Mouse (Mus musculus) adrenal gland, postnatal 10 days (tissue): Measurements from ENCODE around the gene Cfap61. TPM values are rescaled to one million over a fixed set of nuclear protein-coding genes. Genes with fewer than 3 reads are reported as not detected.
A peak's percentile ranks its signal among the peaks of the same experiment; 100 is the strongest.
"Not testable (repeated sequence)": the region's sequence is repeated elsewhere in the genome, so short reads cannot be mapped to it uniquely, and the experiment has no call there.

ENCODE experiments used
- DNase-seq: peaks from one replicate; pipeline ENCODE4 v3.0.0; 2021; ENCODE audit warnings: mixed read lengths
- long read RNA-seq, 2 experiments: library from polyadenylated mRNA; stranded (forward); transcript quantifications; one replicate each; pipeline ENCODE4 v2.0.0; 2021
- total RNA-seq, 2 experiments: library from RNA; stranded (reverse); gene quantifications; 2 replicates each; pipeline ENCODE4 v1.2.3; 2021

Cfap61 gene
- 10 to 100 TPM; 12.1 to 20.4 TPM for total RNA-seq
- long read RNA-seq, experiment 1, partial matches to known transcripts = 2 of 3 reads
- long read RNA-seq, experiment 1, other reads (novel, unspliced or antisense) = 0 of 3 reads
- long read RNA-seq, experiment 2, partial matches to known transcripts = 4 of 5 reads
- long read RNA-seq, experiment 2, other reads (novel, unspliced or antisense) = 1 of 5 reads

DNA sequence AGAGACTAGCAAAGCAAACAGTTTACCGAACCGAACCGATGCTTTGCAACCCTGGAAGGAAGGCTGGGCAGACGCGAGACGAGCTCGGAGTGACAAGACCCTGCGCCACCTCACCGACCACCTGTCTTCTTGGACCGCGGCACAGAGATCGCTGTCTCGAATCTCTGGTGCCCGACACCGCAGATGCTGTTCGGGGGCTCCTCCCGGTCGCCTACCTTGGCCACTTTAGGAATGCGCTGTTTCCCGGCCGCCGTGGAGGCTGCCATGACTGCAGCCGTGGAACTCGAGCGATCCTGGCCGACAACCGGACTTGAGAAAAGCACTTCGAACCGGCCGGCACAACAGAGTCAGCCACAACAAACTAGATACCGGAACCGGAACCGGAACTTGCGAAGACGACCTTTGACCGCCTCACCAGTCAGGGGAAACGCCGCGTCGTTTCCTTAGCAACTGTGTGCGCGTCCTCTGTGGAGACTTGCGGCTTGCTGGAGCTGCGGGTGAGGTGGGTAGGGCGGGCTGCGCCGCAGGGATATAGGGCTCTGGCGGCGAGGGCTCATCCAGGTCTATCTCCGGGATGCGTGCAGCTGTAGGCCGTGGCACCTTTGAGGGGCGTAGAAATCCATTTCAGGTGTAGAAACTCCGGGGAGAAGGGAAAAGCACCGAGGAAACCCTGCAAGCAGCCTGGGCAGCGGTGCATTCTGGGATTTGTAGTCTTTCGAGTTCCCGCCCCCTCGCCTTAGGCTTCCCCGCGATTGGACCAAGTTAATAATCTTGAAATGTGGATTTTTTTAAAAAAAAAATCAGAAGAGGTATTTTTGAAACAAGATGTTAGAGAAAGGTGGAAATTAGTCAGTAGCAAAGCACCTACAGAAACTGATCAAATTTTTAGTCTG lies at the start of gene Cfap61, which contains the start of gene Crnkl1:
Cfap61 (plus strand) TSS at position 446 of the 893 bp plus-strand sequence.
Crnkl1 (minus strand) TSS at position 676 of the 893 bp plus-strand sequence.
- peak; percentile 95 for DNase-seq

DNA sequence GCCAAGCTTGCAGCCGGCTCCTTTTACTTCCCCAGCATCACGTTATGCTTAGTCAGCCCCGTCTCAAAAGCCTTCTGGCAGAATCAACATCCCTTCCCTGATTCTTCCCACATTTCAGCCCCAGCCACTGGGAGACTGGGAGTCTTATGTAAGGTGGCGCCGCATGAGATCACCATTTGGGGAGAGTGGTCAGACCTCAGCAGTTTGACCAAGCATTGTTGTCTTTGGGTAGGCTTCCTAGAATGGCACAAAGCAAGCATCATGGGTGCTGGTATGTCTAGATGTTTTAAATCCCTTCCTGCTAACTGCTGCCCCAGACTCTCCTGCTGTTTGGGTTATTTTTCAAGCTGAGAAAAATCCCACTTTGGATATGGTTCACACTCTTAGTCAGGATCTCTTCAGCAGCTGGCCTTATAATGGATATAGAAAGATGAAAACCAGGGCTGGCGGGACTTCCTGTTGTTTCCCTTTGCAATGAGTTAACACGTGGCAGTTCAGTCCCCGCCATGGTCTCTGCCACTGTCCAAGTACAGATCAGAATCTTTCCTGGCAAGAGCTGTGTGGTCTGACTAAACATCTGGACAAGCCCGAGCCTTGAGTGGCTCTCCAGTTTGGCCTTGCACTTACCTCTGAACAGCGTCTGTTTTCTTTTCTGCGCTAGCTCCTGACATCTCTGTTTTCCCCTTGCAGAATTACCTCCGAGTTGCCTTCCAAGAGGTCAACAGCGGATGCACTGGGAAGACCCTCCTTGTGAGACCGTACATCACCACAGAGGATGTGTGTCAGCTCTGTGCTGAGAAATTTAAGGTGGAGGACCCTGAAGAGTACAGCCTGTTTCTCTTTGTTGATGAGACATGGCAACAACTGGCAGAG lies 49.4 kb upstream of the Cfap61 start:
- DNase-seq = peak; percentile 46

DNA sequence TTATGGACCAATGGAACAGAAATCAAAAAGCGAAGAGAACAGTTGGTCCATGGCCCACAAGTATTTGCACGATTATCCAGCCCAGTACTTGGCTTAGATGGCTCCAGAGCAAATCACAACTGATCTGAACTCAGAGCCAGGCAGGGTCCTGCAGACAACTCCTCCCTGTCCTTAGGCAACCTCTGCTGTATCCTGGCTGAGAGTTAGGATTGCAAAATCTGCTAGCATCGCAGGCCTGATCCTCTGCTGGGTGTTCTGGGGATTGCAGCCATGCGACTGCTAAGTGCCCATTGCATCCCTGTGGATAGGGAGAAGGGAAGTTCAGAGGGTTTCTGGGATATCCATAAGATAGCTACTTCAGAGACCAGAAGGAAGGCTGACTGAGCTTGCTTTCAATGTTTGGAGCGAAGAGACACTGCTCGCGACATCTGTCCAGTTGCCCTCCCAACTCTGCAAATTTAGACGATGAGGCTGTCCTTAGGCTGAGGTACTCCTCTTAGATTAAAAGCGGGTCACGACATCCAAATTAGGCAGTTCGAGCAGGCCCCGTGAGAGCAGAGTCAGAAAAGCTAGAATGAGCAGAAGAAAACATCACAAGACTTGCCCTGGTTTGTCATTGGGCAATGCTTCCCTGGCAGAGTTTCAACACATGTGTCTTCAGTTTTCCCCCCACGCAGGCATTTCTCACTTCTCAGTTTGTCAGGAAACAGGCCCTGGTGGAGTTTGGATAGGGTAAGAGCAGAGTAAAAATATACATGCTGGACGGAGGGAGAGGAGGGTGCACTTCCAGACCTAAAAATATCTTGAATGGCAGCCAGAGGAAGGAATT lies 46.4 kb upstream of the Cfap61 start:
- peak; percentile 70 for DNase-seq

DNA sequence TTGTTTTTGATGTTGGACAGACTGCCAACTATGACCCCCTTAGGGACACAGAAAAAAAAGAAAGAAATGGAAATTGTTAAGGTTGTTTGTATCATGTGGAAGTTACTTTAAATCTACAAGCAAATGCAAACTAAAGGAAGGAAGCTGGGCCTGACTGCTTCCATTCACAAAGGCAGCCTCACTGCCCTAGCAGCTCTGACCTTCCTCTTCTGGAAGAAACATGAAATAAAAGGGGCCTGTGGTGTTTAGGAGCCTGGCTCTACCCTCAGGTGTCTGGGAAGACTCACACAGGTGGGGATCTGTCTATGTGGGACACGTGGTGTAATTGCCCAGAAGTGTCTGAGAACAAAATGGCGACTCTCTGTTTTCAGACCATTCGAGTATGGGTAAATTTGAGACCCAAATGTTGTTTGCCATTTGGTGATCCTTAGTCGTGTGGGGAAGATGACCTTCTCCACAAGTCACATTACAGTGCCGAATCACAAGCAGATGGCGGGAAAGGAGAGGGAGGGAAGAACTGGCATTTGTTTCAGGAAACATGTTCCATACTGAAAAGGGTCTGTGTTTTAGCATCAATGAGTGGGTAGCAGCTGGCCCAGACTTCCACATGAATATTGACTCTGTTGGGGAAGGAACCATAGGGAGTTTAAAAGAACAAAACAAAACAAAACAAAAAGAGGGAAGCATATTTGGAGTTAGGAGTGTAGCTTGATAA lies 45.7 kb upstream of the Cfap61 start:
- no peak for DNase-seq

DNA sequence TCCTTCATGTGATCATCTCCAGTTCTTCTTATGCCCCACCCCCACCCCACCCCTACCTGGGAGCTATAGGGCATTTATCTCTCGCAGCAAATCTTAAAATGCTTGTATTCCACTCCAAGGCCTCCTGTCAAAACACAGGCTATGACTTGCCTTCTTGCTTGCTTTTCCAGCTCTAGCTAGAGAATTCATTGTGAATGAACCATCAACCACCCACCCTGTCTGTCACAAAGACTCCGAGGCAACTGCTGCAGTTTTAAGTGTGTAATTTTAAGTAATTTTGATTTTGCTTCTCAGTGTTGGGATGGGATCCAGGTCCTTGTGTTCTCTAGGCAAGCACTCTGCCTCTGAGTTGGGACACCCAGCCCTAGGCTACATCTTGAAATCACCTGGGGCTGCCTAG lies 44.0 kb upstream of the Cfap61 start:
- DNase-seq = no peak

DNA sequence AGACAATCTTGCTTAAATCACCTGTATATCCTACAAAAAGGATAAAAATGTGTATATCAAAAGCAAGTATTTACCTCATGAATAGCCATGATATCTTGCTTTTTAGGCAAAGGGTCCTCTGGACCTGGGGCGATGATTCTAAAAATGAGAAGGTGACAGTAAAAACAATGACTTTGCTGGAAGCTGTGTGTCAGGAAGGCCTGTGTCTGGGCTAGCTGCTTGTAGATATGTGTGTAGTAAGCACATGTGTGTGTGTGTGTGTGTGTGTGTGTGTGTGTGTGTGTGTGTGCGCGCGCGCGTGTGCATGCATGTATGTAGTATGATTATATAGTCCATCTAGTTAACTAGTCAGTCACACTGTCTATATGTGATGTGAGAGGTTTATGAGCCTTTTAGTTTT lies 40.8 kb upstream of the Cfap61 start:
- no peak for DNase-seq

DNA sequence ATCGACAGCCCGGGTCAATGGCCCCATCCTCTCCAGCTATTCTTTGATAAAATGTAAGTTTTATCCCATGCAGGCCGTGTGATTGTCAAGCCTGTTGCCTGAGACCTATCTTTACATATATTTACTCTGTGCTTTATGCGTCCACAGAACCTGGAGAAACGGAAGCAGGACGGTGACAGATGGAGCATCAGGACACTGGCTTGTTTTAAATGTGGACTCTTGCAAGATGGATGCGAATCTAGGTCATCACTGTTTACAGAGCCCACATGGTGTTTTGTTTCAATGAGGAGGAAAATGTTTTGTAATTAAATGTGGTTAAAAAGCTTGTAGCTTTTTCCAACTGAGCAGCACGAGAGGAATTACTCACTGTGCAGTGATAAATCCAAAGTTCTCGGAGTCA lies 36.5 kb upstream of the Cfap61 start:
- no peak for DNase-seq

DNA sequence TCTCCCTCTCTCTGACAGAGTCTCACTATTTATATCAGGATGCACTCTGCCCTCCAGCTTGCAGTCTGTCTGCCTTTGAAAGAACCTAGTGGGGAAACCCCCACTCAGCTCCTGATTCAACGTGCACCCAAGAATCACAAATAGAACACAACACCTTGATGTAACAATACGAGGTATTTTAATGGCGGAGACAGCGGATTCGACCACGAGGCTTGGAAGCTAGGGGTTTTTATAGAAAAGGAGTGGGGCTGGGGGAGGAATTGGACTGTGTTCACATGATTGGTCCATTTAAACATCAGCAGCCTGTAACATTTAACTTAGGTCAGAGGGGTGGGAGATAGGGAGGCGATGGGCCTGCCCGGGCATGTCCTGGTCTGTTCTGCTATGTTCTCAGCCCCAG lies 34.3 kb upstream of the Cfap61 start:
- DNase-seq = not testable (repeated sequence)

DNA sequence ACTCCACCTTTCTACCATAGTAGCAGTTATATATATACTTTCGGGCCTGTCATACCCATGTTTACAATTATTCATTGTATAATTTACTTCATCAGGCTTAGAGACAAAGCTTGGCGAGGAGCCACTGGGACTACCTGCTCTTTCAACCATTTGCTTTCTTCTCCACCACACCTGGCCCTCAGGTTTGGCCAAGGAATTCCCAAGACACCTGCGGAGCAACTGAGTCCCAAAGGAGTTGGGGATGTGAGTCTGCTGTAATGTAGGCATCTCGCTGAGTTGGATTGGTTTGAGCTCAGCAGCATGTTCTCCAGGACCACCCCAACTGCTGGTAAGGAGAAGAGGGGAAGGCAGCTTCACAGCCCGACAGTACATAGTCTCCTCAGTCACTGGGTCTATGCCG lies 32.7 kb upstream of the Cfap61 start, which contains the start of gene Naa20:
Naa20 (plus strand) TSS at position 239 of the 400 bp plus-strand sequence.
- no peak for DNase-seq

DNA sequence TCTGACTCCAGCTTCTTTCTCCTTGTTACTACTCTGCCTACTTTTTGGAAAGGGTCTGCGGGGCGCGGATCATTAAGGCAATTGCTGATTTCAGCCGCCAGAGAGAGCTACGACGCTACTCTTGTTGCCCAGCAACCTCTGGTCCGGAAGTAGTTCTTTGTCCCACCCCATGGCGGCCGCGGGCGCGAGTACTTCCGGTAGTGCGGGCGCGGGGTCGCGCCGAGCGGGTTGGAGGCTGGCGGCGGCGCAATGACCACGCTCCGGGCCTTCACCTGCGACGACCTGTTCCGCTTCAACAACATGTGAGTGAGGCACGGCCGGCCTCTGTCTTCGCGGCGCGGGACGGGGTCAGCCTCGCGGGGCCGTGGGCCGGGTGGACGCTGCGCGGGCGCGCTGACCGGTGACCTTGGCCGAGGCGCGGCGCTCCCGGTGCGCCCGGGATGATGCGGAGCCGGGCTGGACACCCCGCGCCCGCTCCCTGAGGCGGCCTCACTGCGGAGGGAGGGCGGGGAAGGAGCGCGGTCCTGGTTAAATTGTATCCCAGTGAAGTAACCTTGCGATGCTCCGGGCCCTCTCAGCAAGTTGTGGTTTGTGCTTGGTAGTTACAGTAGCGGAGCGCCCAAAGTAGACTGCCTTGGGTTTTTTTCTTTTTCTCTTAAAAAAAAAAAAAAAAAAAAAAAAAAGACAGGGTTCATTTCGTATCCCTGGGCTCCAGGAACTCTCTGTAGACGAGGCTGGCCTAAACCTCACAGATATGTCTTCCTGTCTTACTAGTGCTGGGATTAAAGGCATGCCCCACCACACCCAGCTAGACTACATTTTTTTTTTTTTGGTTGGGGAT lies 31.3 kb upstream of the Cfap61 start:
- DNase-seq = peak; percentile 95

DNA sequence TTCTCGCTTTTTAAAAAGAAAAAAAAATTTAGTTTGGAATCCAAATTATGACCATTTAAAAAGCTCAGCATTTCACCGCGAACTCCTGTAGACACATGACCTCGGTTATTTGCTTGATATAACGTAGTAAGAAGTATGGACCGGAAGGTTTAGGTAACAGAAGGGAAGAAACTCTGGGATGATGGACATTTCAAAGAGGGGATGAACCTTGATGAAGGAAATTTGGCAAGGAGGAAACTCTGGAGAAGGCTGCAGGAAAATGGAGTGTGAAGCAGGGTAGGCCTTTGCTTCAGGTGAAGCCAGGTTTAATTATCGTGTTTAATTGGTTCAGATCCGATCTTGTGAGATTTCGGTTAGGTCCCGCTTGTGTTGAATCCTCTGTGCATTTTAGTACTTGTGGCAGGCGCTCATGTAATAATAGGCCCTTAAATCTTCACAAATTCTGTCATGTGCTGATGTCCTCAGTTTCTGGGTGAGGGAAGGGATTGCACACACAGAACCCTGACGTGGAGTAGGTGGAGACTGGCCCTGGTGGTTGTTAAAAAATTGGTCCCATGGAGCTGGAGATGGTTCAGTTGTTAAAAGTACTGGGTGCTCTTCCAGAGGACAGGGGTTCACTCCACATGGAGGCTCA lies 30.5 kb upstream of the Cfap61 start:
- DNase-seq = peak; percentile 21

DNA sequence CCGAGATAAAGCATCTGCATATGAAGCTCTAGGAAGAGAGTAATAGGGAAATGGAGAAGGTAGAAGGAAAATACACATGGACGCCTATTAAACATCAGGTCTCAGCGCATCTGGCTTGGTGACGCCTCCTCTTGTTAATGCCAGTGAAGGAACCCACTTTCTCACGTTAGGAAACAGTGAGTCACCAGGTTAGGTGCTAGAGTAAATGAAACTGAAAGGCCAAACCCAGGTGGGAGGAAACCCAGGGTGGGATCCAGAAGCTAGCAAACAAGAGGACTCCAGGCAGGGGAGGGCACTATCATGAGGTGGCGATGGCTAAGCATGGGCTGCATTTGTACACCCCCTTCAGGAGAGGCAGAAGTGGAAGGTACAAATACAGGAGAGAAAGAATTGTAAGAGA lies 29.4 kb upstream of the Cfap61 start:
- no peak for DNase-seq

DNA sequence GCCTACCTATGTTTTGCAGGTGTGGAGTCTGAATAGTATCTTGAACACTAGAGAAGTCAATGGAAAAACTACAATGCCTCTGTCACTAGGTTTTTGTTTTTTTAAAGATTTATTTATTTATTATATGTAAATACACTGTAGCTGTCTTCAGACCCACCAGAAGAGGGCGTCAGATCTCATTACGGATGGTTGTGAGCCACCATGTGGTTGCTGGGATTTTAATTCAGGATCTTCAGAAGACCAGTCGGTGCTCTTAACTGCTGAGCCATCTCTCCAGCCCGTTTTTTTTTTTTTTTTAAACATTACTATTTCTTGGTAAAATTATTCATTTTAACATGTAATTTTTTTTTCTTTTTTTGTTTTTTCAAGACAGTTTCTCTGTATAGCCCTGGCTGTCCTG lies 28.7 kb upstream of the Cfap61 start:
- DNase-seq = not testable (repeated sequence)

DNA sequence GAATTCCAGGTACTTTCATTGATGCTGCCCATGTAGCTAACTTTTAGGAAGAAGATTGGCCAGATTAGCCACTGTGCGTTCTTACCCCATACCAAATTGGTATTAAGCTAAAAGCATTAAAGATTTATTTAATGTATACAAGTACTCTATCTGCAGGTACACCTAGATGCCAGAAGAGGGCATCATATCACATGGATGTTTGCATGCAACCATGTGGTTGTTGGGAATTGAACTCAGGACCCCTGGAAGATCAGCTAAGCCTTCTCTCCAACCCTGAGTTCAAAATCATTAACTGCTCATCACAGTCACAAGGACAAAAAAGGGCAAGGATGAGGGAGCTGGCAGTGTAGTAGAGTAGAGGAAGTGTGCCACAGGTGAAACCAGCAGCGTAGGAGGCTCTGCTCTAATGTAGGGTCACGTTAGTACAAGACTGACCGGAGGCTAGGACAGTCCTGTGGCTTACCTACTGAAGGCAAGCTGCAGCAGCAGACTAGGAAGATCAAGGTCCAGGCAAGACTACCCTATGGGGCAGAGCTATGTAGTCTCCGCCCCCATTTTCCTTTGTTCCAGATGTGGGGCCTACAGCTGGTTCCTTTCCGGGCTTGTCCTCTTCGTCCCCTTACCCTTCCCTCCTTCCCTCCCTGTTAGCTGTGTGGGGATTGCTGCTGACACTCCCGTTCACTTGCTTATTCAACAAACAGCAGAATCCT lies 13.5 kb upstream of the Cfap61 start:
- no peak for DNase-seq

DNA sequence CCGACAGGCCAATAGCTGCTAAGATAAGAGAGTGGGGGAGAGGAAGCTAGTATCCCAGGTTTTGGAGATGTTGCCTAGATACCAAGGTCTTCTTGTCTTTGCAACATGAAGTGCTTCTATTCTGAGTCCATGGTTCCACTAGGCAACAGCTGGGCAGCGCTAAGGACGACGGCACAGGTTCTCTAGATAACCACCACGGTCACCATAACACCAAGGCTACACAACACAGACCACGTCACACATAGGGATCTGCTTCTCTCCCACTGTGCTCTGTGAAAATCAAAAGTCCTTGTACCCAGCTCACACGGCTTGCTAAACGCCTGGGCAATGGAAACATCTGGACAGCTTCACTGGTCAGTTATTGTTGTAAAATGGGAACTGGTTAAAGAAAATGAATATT lies 2.4 kb downstream of the Cfap61 start:
- DNase-seq = peak; percentile 41

DNA sequence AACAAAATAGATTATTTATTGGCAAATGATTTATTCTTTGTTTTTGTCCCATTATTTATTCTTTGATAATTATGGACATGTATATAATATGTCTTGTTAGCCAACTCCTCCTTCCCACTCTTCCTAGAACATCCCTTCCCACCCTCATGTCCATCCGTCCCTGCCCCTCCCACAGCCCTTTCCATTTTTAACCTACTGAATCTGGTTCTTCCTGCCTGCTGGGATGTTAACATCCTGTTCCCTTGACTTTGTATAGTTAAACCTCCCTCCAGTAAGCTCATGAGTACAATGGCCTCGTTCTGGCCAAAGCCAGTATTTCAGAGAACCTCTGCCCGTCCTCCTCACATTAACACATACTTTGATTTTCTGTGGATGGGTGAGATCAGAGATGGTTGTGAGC lies 6.8 kb downstream of the Cfap61 start:
- no peak for DNase-seq

DNA sequence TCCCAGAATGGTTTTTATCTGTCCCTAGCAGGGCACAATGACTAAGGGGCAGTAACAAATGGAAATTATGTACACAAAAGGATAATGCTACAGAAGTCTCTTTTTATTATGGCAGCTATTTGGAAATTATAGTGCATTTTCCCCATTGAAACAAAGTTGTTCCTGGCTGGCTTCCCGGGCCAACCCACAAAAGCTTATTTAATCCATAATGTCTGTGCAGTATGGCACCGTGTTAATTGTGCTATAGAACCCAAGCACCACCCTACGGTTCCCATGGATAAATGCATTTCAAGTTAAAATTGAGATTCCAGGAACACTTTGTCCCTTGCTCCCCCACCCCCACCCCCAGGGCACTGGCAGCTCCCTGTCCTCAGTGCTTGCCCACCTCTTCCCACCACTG lies 9.7 kb downstream of the Cfap61 start:
- no peak for DNase-seq

DNA sequence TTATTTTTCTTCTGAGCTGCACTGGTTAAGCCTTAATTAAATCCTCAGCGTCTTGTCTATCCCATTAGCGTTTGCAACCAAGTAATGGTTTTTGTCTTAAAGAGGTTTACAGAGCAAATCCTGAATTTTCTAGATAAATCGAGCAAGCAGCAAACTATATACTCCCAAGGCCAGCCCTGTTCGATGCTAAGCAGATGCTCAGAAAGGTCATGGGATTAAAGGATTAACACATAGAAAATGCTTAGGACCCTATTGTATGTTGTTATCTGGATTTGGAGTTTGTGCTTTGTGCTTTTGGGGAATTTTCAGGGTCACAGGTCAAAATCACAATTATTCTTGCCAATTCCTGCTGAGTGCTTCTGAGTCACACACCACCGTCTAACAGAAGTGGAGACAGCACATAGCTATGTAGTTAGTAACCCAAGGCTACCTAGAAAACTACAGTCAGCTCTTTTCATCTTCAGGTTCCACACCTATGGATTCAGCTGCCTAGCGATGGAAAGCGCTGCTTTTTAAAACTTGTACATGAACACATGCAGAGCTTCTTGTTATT lies 13.9 kb downstream of the Cfap61 start:
- peak; percentile 13 for DNase-seq
